Mouse (Mus musculus): ENCODE measurements around the gene Cct7.

Gene Cct7

DNA sequence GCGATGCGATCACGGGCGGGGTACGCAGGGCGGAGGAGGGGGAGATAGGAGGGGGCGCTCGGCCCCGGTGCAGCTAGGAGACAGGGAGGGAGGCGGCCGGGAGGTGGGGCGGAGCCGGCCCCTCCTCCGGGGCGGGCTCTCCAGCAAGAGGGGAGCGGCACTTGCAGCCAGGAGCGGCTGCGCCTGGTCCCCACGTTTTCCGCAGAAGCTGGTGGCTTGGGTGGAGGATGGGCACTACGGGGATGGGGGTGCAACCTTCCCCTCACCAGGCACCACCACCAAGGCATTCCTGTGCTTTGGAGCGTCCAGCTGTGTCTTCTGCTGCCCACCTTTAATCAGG is 51.6 kb downstream of the Cct7 start, which contains the start of gene Fbxo41:
Gene Fbxo41, minus strand, starts transcription at position 84 of the 340 bp plus-strand sequence.
- no peak for DNase-seq (ENCODE audit: low read depth)

DNA sequence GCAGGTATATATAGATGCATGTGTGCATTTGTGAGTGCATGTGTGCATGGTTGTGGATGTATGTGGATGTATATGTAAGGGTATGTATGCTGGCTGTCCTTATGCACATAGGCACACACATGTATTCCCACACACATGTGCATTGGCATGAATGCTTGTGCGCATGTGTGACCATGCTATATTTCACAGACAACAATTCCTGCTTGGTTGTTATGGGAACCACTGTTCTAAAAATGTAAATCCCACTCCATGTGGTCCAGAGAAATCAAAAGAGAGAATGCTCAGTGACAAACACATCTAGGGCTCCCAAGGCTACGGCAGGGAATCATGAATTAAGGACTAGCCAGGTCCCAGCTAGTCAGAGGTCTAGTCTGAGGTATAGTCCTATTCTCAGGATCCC is 53.6 kb downstream of the Cct7 start:
- no peak for DNase-seq (ENCODE audit: low read depth)

DNA sequence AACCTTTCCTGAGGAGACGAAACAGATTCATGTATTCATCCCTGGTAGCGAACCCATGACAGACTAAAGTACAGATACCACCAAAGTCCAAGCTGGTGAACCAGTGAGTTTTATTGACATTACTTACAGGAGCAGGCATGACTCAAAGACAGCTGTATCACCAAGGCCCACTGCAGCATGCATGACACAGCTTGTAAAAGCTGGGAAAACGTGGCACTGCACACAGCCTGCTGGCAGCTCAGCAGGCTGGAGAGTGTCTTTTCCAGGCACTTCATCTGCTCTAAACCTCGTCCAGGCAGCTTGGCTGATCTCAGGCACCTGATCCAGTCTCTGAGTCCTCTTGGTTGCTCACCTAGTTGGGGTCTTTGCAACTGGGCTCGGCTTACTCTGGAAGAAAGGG is 57.3 kb downstream of the Cct7 start:
- DNase-seq (ENCODE audit: low read depth): no peak

DNA sequence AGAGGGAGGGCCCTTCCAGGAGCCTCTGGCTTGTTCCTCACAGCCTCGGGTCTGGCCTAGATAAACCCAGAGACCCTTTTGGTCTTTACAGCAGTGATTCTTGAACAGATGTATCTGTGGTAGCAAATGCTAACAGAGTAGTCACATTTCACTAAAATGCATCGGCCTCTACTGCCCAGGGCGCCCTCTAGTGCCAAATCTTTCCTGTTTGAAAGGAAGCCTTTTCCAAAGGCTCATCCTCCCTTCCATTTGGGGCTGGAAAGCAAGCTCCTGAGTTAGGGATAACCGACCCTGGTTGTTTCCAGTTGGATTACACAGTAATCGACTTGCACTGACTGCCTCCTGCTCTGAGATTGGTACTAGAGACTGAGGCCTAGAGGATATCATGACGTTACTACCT is 59.2 kb downstream of the Cct7 start:
- DNase-seq (ENCODE audit: low read depth): no peak

DNA sequence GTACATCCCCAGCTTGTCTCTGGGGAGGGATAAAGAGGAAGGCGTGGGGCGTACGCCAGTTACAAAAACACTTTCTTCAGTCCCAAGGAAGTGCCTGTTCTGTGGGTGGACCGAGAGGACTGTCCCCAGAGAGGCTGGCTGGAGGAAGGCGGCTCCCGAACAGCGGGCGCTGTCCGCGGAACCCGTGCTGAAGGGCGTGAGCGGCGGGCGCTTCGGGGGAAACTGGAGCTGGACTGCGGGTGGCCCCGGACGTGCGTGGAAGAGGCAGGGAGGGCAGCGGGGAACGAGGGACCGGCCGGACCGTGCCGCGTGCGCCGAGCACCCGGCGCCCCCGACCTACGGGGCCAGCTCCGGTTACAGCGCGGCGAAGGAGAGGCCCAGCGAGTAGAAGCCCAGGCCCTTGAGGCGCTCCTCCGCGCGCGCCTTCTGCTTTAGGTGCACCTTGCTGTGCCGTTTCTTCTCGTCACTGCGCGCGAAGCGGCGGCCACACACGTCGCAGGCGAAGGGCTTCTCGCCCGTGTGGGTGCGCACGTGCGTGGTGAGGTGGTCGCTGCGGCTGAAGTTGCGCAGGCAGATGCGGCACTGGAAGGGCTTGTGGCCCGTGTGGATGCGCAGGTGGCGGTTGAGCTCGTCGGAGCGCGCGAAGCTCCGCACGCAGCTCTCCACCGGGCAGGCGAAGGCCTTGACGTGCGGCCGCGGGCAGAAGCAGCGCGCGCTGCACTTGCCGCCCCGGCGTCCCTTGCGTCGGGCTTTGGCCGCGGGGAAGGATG is 60.2 kb downstream of the Cct7 start:
- no peak for DNase-seq (ENCODE audit: low read depth)

DNA sequence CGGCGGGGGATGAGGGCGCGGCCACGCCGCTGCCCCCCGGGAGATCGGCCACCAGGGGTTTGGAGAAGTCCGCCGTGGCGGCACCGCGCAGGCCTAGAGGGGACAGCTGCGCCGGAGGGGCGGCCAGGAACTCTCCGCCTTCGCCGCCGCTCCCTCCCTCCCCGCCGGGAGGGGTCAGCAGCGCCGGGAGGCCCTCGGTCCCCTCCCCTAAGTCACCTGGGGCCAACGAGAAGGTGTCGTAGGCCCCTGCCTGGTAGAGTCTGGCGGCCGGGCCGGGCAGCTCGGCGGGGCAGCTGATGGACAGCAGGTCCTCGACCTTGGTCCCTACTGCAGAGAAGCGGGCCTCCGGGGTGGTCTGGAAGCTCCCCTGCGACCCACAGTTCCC is 60.7 kb downstream of the Cct7 start:
- no peak for DNase-seq (ENCODE audit: low read depth)

DNA sequence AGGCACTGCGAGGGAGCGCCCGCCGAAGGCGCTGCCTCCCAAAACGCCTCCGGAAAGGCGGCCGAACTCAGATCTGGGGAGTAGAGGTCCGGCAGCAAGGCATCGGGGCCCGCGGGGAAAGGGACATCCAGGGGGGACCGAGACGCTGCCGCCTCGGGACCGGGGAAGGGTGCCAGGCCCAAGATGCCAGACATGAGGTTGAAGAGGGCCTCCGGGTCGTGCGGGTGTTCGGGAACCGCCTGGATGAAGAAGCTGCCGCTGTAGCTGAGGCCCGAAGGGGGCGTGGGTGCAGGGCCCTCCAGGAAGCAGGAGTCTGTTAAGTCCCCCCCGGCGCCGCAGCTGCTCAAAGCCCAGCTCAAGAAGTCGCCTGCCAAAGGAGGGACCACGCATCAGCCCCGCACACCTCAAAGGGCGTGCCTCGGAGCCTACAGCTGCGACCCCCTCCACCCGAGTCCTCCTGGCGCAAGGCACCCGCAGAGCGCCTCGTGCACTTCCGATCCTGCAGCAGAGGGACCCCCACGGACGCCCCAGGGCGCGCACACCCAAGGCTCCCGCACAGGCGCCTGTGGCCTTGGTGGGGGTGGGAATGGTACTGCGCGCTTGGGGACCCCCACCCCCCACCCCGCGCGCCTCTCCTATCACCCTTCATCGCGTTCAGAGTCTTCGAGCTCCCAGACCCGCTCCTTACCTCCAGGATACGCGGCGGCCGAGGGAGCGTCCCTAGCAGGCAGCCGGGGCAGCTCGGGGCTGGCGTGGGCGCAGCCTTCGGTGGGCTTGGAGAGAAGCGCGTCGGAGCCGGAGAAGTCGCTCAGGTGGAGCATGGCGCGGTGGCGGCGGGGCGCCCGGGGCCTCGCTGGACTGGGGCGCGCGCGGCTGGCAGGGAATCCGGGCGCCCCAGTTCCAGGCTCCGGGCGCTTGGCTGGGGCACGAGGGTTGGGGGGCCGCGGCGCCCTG is 61.5 kb downstream of the Cct7 start:
- DNase-seq (ENCODE audit: low read depth): no peak

DNA sequence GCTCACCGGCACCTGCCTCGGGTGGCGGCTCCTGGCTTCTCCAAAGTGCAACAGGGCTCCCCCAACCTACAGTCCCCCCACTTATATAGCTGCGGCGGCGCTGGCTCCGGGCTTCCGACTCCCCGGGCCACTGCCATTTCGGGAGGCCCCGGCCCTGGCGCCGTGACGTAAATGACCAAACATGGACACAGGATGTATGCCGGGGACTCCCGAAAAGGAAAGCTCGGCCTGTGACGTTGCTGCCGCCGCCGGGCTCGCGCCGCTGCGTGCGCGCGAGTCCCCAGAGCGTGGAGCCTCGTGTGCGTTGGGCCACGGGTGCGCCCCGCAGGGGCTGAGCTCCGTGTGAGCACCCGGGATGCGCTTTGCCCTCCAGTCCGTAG is 62.2 kb downstream of the Cct7 start, which contains the start of gene Egr4:
Gene Egr4, minus strand, starts transcription at position 59 of the 380 bp plus-strand sequence.
- peak; percentile 32 for DNase-seq (ENCODE audit: low read depth)

DNA sequence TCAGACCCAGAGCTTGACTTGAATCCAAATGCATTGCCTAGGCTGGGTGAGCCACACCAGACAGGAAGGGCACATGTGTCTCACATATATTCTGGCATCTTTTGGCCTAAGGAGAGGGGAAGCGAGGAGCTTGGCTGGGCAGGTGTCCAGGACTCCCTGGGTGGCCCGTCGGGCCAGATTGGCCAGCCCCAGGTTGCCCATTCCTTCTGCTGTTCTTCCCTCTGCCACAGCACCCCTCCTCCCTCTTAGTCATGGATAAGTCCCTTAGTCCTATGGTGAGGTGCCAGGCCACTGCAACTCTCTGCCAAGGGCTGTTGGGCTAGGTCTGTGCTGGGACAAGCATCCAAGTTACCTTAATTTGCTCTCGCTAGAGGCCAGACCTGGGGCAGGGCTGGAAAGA is 64.6 kb downstream of the Cct7 start:
- no peak for DNase-seq (ENCODE audit: low read depth)
